Mouse (Mus musculus) heart, adult 10 weeks (tissue): Measurements from ENCODE around the gene Spata45. TPM values are rescaled to one million over a fixed set of nuclear protein-coding genes. Genes with fewer than 3 reads are reported as not detected.

Experiments
- polyA plus RNA-seq: library from polyadenylated mRNA; stranded (reverse); fragments of 350-450 nt; fragmentation: Illumina TruSeq; extraction: RNeasy Lipid Tissue Mini Kit (QIAGEN cat#74804); gene quantifications from one replicate; pipeline ENCODE4 v1.2.3, GENCODE M21; 2014; ENCODE audit warnings: low read depth, low replicate concordance

Spata45 gene
- not detected for polyA plus RNA-seq

GRCm38 (mm10) chr1:191036554-191037334 lies at the start of gene Spata45:
Gene Spata45 (plus strand): TSS chr1:191036639.

GRCm38 (mm10) chr1:191026021-191026713 lies 10.3 kb upstream of the Spata45 start, which contains the start of gene Flvcr1:
Gene Flvcr1 (minus strand): TSS chr1:191026158.

GRCm38 (mm10) chr1:191062781-191063485 lies 26.5 kb downstream of the Spata45 start, which contains the start of the genes Tatdn3 and Nsl1:
Gene Tatdn3 (minus strand): TSS chr1:191062932.
Gene Nsl1 (plus strand): TSS chr1:191063012.

Other genes starting within 250 kb of the Spata45 start
- gene Rps6kc1, start 124.9 kb upstream of the Spata45 start, polyA plus RNA-seq: 12.0 TPM
- gene Angel2, start 111.5 kb upstream of the Spata45 start, polyA plus RNA-seq: 27.1 TPM
- gene Vash2, start 57.3 kb upstream of the Spata45 start, polyA plus RNA-seq: 0.13 TPM
- gene Flvcr1, start 10.5 kb upstream of the Spata45 start, polyA plus RNA-seq: 6.1 TPM
- 34.6 TPM for gene Tatdn3, start 26.3 kb downstream of the Spata45 start, polyA plus RNA-seq
- 0.16 TPM for gene Nsl1, start 26.4 kb downstream of the Spata45 start, polyA plus RNA-seq
- 0.65 TPM for gene Batf3, start 61.2 kb downstream of the Spata45 start, polyA plus RNA-seq
- gene Fam71a, start 128.2 kb downstream of the Spata45 start, polyA plus RNA-seq: not detected
- 22.3 TPM for gene Atf3, start 181.4 kb downstream of the Spata45 start, polyA plus RNA-seq